Mouse (Mus musculus) layer of hippocampus, postnatal 25 days (tissue): ENCODE measurements at regions not wholly inside any gene's neighbourhood (a gene's known extent, or its start where the extent isn't known, plus 50 kb on each side); places are given as distances from the start of the nearest gene placed in this dataset.

ENCODE experiments used
- DNase-seq, 2 experiments: peaks; one replicate each; pipeline ENCODE4 v3.0.0; 2022; ENCODE audit warnings: mixed read lengths in 2 of 2, low spot score in 1 of 2; ENCODE audit errors: extremely low spot score in 1 of 2

DNA sequence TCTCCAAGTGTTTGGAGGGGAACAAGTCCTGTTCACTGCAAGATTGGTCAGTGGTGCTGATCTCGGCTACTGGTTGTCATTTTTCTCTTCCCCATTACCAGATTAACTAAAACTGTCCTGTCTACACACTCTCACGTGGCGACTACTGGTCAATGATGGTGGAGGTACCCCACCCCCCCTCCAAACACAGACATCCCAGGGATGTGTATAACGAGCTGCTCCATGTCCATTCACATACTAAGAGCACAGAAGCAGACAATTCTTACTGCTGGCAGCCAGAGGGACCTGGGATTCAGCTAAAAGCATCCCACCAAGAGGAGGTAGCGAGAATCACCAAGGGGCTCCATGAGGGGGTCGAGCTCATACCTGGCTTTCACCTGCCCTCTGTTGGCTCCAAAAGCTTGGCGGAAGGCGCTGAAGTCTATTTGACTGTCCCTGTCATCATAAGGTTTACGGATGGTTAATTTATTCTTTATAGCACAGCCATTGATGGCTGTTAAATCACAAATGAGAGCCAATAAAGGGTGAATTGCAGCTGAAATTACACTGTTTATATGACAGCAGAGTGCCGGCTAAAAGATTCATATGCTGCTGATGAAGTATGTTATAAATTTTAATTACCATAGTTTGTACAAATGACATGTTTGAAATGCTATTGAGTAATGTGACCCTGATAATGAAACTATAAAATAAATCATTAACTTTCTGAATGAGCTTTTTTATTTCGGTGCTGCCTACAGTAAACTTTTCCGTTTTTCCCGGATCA, 320.6 kb upstream of the Zfp703 start:
- DNase-seq, result no peak

DNA sequence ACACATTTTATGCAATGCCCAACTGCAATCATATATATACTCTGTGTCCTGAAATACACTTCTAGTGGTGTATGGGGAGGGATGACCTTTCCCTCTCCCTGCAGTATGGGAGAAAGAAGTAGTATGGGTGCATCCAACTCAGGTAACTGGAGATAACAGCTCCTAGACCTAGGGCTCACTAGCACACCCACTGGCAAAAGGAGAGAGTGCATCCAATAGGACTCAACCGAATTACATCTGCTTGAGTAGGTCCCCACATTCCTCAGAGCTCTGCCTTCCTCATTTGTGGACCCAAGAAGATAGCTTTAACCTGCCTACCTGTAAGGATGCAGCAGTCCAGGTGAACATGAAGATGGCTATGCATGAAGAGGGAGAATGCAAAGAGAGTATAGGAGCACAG, 317.7 kb upstream of the Zfp703 start:
- no peak for DNase-seq

DNA sequence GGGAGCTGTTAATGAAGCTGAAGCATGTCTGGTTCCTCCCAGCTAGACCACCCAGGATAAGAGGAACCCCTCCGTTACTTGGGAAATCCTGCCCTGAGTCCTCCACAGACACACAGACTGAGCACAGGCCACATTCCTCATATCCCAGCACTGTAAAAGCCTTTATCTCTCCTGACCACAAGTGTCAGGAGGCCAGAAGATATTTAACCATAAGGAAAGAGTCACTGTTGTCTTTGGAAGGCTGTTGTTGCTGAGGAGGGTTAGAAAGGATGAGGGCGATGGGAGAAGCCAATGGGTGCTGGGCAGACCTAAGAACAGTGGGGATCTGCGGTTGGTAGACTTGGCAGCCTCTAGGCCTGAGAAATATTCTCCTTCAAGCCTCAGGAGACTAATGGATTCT, 307.6 kb upstream of the Zfp703 start:
- no peak for DNase-seq

DNA sequence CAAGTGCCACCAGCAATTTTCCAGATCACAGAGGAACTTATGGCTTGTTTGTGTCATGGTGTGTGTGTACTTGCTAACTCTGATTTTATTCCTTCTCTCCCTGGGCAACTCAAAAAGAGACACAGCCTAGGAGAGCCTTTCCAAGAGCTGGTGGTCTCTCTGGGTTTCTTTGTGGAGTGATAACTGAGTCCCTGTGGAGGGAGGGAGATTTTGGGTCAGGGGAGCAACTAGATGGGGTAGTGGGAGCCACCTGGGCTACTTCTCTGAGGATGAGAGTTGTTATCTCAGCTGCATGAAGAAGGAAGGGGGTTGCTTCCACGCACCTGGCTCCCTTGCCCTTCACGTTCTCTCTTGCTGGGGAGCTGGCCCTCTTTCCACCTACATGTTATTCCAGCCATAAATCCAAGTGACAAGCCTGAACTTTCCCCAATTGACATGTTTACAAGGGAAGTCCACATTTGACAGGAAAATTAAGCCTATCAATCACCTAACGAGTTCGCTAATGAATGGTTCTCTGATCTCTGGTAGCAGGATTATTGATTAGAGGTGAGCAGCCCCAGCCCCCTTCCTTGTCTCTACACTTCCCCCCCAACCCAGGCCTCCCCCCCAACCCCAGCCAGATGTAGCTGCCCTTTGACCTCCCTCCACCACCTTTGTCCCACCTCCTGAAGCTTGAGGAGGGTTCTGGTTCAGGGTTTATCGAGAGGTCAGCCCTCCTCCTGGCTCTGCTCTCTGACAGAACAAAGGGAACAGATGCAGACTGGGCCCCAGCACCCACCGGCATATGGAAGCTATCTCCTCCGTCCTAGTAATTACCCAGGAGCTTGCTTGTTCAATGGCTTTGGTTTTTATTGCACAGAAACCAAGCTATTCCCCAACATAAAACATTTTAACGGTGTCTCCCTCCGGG, 304.4 kb upstream of the Zfp703 start:
- no peak for DNase-seq

DNA sequence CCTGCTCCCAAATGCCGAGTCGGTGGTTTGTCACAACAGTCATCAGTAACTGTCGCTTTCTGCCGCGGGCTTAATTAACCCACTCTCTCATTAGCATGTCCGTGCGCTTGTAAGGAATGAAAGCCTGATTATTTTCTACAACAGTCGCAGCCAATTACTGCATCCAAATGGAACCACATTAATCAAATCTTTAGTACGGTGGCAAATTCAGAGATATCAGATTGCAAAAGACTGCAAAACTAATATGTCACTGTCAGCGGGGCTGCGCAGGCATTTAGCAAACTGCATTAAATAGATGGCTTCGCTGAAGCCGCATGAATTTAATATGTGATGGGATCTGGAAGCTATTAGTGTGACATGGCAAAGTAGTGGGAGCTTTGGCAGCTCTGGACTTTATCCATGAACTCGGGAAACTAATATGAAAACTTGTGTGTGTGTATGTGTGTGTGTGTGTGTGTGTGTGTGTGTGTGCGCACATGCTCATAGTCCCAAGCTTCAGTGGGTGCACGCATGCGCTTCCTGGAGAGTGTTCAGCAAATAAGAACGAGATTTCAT, 299.5 kb upstream of the Zfp703 start:
- DNase-seq, result no peak

DNA sequence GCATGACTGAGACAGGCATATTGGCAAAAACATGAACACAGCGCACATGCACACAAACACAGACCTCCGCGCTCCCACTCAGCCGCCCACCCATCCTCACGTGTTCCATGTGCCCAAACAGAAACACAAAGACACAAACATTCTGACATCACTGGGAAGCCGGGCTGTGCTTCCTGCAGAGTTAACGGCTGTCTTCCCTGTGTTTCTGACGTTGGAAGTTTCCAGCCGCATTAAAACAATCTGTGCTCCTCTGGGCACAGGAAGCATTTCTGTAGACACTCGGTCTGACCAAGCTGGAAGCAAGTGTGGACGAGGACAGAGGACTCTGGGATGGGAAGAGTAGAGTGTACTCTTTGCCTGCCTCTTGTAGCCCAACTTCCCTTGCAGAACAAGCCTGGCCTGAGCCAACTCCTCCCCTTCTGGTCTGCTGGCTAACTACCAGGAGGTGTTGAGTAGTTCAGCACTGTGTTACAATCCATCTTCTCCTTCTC, 296.2 kb upstream of the Zfp703 start:
- DNase-seq, result peak; percentile 35 to 56

DNA sequence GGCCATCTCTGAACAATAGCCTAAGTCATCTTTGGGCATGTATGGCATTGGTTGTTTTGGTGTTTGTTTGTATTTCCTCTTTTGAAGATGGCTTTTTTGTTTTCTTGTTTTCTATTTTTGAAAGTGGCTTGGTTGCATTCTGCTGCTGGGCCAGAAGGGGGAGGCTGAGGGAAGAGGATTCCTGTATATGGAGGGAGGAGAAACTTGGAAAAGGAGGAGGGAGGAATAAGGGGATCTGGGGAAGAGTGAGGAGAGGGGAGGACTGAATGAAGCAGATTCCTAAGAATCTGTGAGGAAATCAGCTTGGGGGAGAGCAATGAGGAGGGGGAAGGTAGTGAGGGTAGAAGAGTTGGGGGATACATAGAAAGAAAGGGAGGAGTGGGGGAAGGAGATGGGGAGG, 290.0 kb upstream of the Zfp703 start:
- DNase-seq, result peak in 1 of 2 experiments; percentile 51

DNA sequence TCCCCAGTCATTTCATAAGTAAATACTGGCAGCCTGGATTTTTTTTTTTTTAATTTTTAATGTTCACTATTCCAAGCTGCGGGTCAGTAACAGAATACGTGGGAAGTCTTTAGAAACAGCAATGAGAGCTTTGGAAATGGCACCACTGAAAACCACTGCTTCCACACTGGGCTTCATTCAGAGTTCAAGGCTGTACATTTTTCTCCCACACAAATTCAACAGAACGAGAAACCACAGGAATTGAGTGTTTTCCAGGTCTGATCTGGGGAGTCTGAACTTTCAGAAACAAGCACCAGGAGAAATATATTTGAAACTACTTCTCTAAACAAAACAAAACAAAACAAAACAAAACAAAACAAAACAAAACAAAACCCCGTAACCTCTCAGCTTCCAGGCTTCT, 289.1 kb upstream of the Zfp703 start:
- no peak for DNase-seq

DNA sequence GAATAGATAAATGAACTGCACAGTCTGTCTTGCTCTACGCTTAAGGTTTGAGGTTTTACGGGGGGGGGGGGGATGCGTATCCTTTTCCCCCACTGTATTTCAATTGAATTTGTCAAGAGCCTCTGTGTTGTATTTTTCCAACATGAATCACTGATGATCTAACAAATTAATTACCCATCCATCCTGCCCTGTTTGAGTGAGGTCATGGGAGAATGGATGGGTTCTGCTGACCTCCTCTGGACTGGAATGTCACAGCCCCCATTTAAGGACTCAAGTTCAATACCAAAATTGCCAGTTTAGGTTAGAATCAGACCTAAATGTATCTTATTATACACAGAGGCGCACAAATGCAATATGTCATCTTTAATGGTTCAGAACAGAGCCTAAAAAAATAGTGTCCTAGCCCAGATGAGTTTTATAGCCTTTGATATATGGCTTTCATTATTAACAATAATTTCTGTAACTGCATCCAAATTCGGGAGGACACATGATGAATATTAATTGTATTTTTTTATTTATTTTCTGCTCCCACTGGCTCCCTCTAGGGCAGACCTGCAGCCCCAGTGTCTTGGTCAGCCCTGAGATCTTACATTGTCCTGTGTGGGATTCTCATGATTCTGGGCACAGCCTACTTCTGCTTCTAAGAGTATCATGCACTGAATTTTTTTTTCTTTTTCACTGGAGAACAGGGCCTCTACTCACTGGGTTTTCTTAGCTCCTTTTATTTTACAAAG, 288.2 kb upstream of the Zfp703 start:
- DNase-seq, result no peak

DNA sequence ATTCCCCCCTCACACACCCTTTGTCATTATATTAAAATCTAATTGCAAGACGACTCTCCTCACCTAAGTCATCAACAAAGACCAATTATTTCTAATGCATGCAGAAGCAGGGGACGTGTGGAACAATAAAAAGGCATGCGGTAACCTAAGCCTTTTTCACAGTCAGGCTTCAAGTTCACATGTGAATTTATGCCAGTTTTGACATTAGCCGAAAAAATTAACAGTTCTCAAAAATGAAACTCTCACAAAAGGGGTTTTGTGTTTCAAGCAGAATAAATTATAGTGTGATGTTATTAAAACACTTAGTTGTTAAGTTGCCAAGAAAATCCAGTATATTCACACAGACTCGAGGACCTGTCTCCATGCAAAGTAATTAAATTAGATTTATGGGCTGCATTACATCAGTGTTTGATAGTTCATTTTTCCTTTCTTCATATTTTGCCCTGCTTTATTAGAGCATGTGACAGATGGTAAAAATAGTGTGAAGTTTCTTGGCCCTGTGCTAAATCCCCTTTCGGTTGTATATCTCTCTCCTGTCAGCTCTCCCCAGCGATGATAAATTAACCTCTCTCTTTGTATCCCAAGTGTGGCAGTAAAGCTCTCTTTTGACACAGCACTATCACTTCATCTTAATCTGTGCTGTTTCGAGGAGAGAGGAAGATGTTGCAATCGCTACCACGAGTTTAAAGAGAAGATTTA, 287.5 kb upstream of the Zfp703 start:
- no peak for DNase-seq

DNA sequence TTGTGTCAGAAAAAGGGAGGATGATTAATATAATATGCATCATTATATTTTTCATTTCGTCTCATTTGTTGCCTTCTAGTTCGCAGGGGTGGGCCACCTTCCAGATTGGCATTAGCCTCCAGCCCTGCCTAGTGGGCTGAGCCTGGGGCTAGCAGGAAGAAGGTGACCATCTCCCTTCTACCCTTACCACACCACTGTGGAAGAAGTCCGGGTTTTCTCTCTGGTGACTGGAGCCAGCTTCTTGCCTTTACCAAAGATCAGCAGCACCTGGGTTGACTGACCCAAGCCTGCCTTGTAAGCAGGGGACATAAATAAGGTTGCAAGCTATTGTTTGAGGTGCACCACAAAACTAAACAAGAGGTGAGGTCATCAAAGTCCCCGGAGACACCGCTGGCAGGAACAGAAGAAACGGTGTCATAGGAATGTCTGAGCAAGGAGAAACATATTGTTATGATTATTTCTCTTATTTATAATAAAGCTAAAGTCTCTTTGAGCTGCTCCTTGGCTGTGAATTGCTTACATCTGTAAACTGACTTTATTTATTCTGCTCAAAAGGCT, 286.9 kb upstream of the Zfp703 start:
- no peak for DNase-seq

DNA sequence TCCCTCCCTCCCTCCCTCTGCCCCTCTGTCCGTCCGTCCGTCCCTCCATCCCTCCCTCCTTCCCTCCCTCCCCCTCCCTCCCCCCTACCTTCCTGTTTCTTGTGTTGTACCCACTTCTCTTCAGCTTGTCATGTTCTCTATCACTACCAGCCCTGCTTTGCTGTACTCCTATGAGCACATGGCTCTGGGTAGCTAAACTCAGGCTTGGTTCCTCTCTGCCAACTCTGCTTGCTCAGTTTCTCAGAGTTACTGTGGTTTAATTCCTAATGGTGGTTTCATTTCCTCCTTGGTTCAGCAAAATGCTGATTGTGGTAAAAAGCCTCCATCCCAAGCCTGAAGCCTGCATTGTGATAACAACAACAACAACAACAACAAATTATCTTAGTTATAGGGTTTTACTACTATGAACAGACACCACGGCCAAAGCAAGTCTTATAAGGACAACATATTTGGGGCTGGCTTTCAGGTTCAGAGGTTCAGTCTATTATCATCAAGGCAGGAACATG, 279.5 kb upstream of the Zfp703 start:
- no peak for DNase-seq

DNA sequence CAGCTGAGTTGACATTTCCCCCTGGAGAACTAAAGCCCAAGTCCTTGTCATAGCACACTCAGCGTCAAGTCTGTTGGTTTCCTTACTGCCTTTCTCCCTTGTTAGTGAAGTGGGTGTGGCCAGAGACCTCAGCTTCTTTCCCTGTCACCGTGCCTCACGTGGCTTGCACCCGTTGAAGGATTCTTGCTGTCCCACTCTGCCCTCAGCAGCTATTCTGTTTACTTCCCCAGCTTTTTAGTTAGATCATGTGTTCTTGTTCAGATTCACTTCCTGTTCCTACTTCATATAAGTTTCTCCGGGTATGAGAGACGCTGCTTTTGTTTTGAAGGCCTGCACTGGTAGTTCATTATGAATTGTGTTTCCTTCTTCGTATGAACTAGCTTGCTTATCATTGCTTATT, 278.5 kb upstream of the Zfp703 start:
- DNase-seq, result no peak

DNA sequence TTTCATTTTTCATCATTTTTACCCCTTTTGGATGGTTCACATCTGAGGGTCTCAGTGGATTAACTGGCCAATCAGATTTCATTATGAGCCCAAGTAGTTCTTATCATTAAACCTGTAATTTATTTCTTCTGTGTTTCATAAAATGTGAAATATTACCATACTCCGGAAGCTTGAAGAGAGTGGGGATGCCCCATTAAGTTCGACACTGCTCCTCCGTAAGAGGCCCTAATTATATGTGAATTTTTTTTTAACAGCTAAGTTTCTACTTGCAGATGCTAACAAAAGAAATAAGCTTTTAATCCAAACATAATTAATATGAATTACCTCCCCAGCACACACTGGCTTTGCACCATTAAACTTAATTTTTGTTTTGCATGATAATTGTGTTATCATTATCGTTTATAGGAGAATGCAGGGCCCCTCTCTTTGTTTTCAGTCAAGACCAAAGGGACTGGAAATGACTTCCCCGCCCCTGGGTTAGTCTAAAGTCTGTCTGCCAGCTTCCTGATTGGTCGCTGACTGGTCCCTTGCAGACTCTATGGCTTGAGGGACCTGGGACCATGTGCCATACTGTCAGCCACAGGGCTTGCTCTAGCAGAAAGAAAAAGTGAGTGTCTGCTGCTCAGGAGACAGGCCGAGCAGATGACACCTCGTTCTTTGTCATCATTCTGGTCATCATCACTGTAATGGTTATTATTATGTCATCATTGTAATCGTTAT, 270.9 kb upstream of the Zfp703 start:
- no peak for DNase-seq

DNA sequence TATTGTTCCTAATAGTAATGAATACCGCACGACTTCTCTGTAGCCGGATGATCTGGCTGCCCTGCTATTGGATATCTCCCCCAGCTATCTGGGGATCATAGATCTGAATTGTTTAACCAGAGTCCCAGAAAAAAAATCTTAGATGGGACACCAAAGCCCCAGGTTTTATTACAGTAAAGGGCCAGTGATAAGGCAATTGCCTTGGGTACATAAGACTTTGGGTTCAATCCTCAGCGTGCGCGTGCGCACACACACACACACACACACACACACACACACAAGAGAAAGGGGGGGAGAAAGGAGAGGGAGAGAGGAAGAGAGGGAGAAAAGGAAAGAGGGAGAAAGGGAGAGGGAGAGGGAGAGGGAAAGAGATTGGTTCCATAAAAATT, 270.4 kb upstream of the Zfp703 start:
- DNase-seq, result no peak

DNA sequence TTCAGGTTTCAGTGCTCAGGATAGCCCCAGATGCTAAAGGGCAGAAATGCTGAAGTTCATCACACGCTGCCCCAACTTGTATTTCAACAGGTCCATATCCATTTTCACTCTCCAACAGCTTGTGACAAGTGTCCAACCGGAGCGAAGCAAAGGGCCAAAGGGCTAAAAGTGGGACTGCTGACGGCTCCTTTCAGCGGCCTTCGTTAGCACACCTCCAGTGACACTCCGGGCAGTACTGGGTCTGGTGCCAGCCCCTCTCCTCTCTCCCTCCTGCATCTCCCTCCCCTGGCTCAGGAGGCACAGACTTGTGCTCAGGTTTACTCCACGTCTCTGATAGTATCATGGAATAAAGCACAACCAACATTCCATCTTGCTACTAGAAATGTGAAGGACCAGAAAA, 263.3 kb upstream of the Zfp703 start:
- DNase-seq, result no peak

DNA sequence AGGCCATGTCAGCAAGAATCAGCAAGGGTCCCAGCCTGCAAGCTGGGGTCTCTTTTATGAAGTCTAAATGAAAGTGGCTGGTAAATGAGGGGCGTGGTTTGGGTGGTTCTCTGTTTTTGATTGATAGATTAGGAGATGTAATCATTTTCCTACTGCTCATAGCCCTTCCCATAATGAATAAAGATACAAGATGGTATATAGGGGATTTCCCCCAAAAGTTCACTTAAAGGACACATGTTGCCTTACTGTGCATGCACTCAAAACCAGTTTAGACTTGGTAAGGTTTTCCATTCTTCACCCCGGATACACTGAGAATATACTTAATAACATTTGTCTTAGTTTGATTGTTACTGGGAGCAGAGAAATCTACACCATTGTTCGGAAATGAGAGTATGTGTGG, 262.4 kb upstream of the Zfp703 start:
- DNase-seq, result no peak

DNA sequence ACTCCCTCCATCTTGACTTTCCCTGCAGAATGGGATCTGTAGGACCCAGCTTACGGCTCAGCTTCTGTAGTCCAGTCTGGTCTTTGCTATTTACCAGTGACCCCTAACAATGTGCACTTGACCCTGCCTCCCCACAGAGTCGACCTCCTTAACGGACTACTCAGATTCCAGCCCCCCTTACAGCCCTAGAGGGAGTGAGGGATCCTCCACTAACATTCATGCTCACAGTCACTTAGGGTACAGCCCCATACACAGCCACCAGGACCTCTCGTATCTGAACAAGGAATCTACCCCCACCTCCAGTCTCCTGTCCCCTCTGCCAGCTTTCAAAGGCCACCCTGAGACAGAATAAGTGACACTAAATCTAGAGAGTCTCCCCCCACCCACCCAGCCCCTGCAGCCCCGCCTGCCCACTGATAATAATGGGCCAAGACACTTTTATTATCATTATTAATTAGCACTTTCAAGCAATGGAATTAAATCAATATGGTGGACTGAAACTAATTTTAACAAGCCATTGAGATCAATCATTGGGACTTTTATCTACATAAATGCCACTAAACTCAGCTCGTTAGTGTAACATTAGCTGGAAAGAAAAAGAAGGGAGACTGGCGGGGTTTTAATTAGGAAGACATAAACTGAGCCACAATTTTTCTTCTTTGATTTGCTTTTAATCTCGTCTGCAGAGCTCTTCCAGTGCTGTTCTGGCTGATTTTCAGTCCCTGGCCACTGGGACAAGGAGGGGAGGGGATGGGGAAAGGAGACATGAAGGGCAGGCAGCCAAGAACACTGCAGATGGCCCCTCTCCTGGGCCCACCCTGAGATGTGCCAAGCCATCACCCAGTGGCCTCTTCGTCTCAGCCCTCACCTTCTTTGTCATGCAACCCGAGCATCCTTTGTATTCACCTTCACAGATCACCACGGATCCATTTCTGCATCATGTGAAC, 258.4 kb upstream of the Zfp703 start:
- no peak for DNase-seq
